Mouse (Mus musculus): ENCODE measurements around the gene Usp24. TPM values are rescaled to one million over a fixed set of nuclear protein-coding genes. Genes with fewer than 3 reads are reported as not detected.
A peak's percentile ranks its signal among the peaks of the same experiment; 100 is the strongest.

The Usp24 gene
- polyA plus RNA-seq, 1 experiment from 2014 or later = 12.6 TPM

DNA sequence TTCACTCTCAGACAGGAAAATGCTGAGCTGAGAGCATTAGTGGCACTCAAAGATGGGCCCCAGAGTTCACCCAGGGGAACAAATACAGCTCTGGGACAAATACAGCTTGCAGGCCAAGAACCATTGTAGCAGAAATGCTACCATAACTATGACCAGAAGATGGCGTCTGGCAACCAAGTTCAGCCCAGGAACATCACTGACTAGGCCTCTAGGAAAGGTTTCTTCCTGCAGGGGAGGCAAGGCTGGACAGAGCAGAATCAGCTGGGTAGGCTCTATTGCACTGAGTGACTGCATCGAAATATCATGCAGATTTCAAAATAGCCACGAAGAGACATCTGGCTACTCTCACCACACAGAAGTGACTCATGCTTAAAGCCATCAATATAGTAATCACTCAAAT, 156.3 kb downstream of the Usp24 start:
- Histone ChIP-seq H3K9me3 (ENCODE audit: control insufficient read depth, low read length) (no peaks in the 10 kb centered on the region), H3K4me2 (ENCODE audit: low read length) (no peak overlapping the region), H3K27ac (replicated peaks; ENCODE audit: low read depth, low read length) (no peak overlapping the region), H3K9ac (replicated peaks; ENCODE audit: low read length) (no peak overlapping the region), H3K36me3 (ENCODE audit: control insufficient read depth, insufficient read depth, low read length) (no peaks in the 10 kb centered on the region), H3K4me1 (ENCODE audit: control insufficient read depth, insufficient read depth, low read length) (no peaks in the 10 kb centered on the region), H3K27me3 (ENCODE audit: control insufficient read depth, insufficient read depth, low read length) (no peaks in the 10 kb centered on the region), H3K4me3 (replicated peaks; ENCODE audit: low read depth, low read length) (no peak overlapping the region)
- WGBS = 17% methylated on average over 3 of the region's 3 CpGs
- DNase-seq (peak; percentile 88), ATAC-seq (ENCODE audit: low FRiP score, low TSS enrichment) (no peak)

DNA sequence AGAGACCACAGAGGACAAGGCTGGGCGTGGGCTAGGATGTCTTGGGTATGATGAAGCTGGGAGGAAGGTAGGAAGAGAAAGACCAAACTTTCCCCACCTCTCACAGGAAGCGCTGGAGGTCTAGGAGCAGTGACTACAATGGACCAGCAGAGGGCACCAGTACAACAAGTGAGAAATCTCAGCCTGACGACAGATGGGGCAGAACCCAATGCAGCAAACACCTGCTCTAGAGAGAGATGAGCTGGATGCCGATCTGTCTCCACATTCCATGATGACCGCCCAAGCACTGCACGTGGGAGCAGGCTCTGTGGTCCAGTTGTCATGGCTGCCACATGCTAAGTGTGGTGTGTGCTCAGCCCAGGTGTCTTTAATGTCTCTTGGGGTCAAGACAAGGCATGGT, 158.2 kb downstream of the Usp24 start:
- ATAC-seq (ENCODE audit: low FRiP score, low TSS enrichment) (peak; percentile 52; the same call in 1 of the 2 replicates), DNase-seq (peak; percentile 91)
- H3K27ac ChIP-seq (replicated peaks; ENCODE audit: low read depth, low read length) = no peak overlapping the region
- H3K36me3 ChIP-seq (ENCODE audit: control insufficient read depth, insufficient read depth, low read length) = no peaks in the 10 kb centered on the region
- no peak overlapping the region for H3K4me3 ChIP-seq (replicated peaks; ENCODE audit: low read depth, low read length)
- 4% methylated on average over 6 of the region's 6 CpGs for WGBS
- no peaks in the 10 kb centered on the region for H3K27me3 ChIP-seq (ENCODE audit: control insufficient read depth, insufficient read depth, low read length)
- no peak overlapping the region for H3K9ac ChIP-seq (replicated peaks; ENCODE audit: low read length)
- H3K9me3 ChIP-seq (ENCODE audit: control insufficient read depth, low read length) = no peaks in the 10 kb centered on the region
- H3K4me2 ChIP-seq (ENCODE audit: low read length) = no peak overlapping the region
- no peaks in the 10 kb centered on the region for H3K4me1 ChIP-seq (ENCODE audit: control insufficient read depth, insufficient read depth, low read length)

DNA sequence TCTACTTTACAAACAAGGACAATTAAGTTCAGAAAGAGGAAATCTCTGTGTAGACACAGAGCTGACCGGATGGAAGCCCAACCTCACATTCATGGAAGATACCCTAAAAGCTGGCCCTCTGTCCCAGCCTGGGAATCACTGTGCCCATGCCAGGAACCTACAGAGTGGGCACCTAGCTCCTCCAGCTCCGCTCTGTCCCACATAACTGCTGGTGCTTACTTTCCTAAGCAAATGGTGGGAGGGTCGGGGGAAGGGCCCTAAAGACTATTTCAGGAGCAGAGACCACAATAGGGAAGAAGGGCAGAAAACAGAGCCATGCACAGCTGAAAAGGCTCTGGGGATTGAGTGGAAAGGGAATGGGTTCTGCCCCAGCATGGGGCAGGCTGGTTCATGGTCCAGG, 164.5 kb downstream of the Usp24 start:
- DNase-seq = no peak

DNA sequence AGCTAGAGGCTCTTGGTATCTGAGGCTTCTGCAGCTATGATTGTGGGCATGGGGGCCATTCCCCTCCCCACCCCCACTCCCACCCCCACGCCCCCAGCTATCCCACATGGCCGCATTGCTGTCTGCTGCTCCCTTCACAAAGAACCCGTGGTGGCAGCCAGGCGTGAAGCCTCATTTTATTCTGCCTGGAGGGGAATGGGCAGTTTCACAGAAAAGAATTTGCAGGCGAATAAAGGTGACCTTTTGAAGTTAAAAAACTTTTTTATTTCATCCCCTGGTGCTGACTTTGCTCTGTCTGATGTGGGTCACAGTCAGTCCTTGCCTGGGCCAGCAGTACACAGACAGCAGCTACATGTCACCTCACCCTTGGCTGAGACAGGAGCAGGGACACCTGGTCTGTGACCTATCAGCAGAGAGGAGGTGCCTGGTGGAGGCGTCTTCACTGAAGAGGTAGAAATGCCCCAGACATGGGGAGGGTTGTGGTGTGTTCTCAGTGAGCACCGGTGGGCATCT, 167.3 kb downstream of the Usp24 start:
- Histone ChIP-seq H3K4me1 (ENCODE audit: control insufficient read depth, insufficient read depth, low read length) (no peaks in the 10 kb centered on the region), H3K27me3 (ENCODE audit: control insufficient read depth, insufficient read depth, low read length) (no peaks in the 10 kb centered on the region), H3K4me3 (replicated peaks; ENCODE audit: low read depth, low read length) (no peak overlapping the region), H3K9me3 (ENCODE audit: control insufficient read depth, low read length) (no peaks in the 10 kb centered on the region), H3K9ac (replicated peaks; ENCODE audit: low read length) (no peak overlapping the region), H3K36me3 (ENCODE audit: control insufficient read depth, insufficient read depth, low read length) (no peaks in the 10 kb centered on the region), H3K27ac (replicated peaks; ENCODE audit: low read depth, low read length) (no peak overlapping the region), H3K4me2 (ENCODE audit: low read length) (no peak overlapping the region)
- DNase-seq (no peak), ATAC-seq (ENCODE audit: low FRiP score, low TSS enrichment) (no peak)
- 30% methylated on average over 7 of the region's 7 CpGs for WGBS

More for the DNA sequence above, 164.5 kb downstream of the Usp24 start:
- 70% methylated on average over 3 of the region's 3 CpGs for WGBS
- no peak for ATAC-seq (ENCODE audit: low FRiP score, low TSS enrichment)
- Histone ChIP-seq H3K36me3 (ENCODE audit: control insufficient read depth, insufficient read depth, low read length) (no peaks in the 10 kb centered on the region), H3K27me3 (ENCODE audit: control insufficient read depth, insufficient read depth, low read length) (no peaks in the 10 kb centered on the region), H3K27ac (replicated peaks; ENCODE audit: low read depth, low read length) (no peak overlapping the region), H3K9me3 (ENCODE audit: control insufficient read depth, low read length) (no peaks in the 10 kb centered on the region), H3K4me3 (replicated peaks; ENCODE audit: low read depth, low read length) (no peak overlapping the region), H3K9ac (replicated peaks; ENCODE audit: low read length) (no peak overlapping the region), H3K4me2 (ENCODE audit: low read length) (no peak overlapping the region), H3K4me1 (ENCODE audit: control insufficient read depth, insufficient read depth, low read length) (no peaks in the 10 kb centered on the region)

DNA sequence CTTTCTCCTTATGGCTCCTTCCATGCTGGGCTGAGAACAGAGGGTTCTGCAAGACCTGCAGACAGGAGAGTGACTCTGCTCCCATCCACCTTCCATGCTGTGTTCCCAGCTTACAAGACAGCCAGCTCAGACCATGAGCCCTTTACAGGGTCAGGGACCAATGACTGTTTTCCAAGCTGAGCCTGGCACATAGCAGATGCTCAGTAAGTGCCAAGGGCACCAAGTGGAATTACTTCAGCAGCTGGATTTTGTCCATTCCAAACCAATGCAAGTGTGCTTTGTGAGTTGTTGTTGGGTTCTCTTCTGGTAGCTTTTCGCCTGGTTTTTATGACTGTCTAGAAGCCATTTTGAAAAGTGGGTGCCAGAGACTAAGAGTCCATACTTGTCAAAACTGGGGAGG, 167.8 kb downstream of the Usp24 start:
- DNase-seq (no peak), ATAC-seq (ENCODE audit: low FRiP score, low TSS enrichment) (no peak)
- no peak overlapping the region for H3K9ac ChIP-seq (replicated peaks; ENCODE audit: low read length)
- H3K4me3 ChIP-seq (replicated peaks; ENCODE audit: low read depth, low read length) = no peak overlapping the region
- no peak overlapping the region for H3K4me2 ChIP-seq (ENCODE audit: low read length)
- H3K4me1 ChIP-seq (ENCODE audit: control insufficient read depth, insufficient read depth, low read length) = no peaks in the 10 kb centered on the region
- H3K36me3 ChIP-seq (ENCODE audit: control insufficient read depth, insufficient read depth, low read length) = no peaks in the 10 kb centered on the region
- WGBS = 100% methylated on average over 1 of the region's 1 CpGs
- no peaks in the 10 kb centered on the region for H3K27me3 ChIP-seq (ENCODE audit: control insufficient read depth, insufficient read depth, low read length)
- H3K27ac ChIP-seq (replicated peaks; ENCODE audit: low read depth, low read length) = no peak overlapping the region
- H3K9me3 ChIP-seq (ENCODE audit: control insufficient read depth, low read length) = no peaks in the 10 kb centered on the region

DNA sequence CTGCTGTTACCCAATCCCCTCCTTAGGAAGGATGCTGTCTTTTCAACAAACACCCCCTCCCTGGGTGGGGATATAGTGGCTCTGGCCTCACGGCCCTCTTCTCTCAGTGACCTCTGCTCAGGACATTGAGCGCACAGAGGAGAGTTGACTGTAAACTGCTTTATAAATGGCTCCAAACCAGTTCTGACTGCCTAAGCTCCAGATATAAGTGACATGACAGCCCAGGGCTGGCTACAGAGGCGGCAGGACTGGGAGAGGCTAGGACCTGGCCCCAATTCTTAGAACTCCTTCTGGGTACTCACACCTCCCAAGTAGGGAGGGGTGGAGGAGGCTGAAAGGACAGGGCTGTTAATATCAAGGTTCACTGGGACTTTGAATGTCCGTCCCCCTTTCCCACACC, 174.6 kb downstream of the Usp24 start:
- no peak overlapping the region for H3K4me2 ChIP-seq (ENCODE audit: low read length)
- no peaks in the 10 kb centered on the region for H3K4me1 ChIP-seq (ENCODE audit: control insufficient read depth, insufficient read depth, low read length)
- no peak for ATAC-seq (ENCODE audit: low FRiP score, low TSS enrichment)
- no peaks in the 10 kb centered on the region for H3K9me3 ChIP-seq (ENCODE audit: control insufficient read depth, low read length)
- no peaks in the 10 kb centered on the region for H3K36me3 ChIP-seq (ENCODE audit: control insufficient read depth, insufficient read depth, low read length)
- WGBS = 62% methylated on average over 4 of the region's 4 CpGs
- no peak overlapping the region for H3K27ac ChIP-seq (replicated peaks; ENCODE audit: low read depth, low read length)
- no peaks in the 10 kb centered on the region for H3K27me3 ChIP-seq (ENCODE audit: control insufficient read depth, insufficient read depth, low read length)
- DNase-seq = no peak
- no peak overlapping the region for H3K4me3 ChIP-seq (replicated peaks; ENCODE audit: low read depth, low read length)
- no peak overlapping the region for H3K9ac ChIP-seq (replicated peaks; ENCODE audit: low read length)

Other genes with a start within 250 kb of the Usp24 start
- gene Pcsk9, start 148.1 kb downstream of the Usp24 start, polyA plus RNA-seq (2014; fragmentation: Nextera tagmentation; extraction: Ambion mirVana) = 4.1 and 4.4 TPM in 2 replicates
- gene Bsnd, start 176.1 kb downstream of the Usp24 start, polyA plus RNA-seq (2014; fragmentation: Nextera tagmentation; extraction: Ambion mirVana) = not detected in 2 replicates
- gene Dhcr24, start 244.8 kb downstream of the Usp24 start, polyA plus RNA-seq (2014; fragmentation: Nextera tagmentation; extraction: Ambion mirVana) = 18.2 and 20.9 TPM in 2 replicates

Measured in midbrain, embryonic 14.5 days (tissue).